Mouse (Mus musculus) heart, adult 2 months (tissue): Measurements from ENCODE around the gene Efcab6.

Experiments
- CTCF ChIP-seq: fragments of 200-600 bp; IDR thresholded peaks from 2 replicates; pipeline ENCODE4 v1.8.1; 2022; ENCODE audit warnings: antibody characterized with exemption, mild to moderate bottlenecking, moderate library complexity
- EP300 ChIP-seq: fragments of 200-500 bp; IDR thresholded peaks from 2 replicates; pipeline ENCODE4 v1.6.1; 2011; ENCODE audit warnings: low read depth, low read length, control low read depth; ENCODE audit not compliant: insufficient read depth
- POLR2A ChIP-seq: fragments of 200-500 bp; IDR thresholded peaks from 2 replicates; pipeline ENCODE4 v1.6.1; 2011; ENCODE audit warnings: mild to moderate bottlenecking, low read depth, low read length, control low read depth; ENCODE audit not compliant: insufficient read depth

DNA sequence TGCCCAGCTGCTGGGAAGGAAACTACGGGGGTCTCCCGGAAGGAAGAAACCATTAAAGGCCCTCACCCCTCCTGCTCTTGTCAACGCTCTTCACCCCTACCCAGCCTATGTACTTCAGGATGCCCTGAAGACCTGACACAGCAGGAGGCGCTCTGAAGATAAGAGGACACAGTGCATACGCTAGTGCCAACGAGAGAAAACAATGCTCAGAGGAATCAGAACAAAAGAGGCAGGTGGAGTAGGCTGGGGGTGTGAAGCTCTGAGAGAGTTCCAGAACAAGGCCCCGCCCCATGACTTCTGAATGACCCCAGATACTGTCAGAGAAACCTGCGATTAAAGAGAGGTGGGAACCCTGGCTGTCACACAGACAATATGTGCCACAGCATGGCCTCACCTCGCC, 21.6 kb upstream of the Efcab6 start:
- TF ChIP-seq POLR2A: no peak
- no peak for TF ChIP-seq CTCF
- no peak for TF ChIP-seq EP300
